8 mouse cellular contexts compared by ENCODE assay signal in genomic region chr14:60738434-60738938, GRCm38 (mm10). TPM values are rescaled to one million over a fixed set of nuclear protein-coding genes. Genes with fewer than 3 reads are reported as not detected.
DNase-seq lines count a peak whose midpoint lies in the region; ATAC-seq and TF ChIP-seq lines count a peak whose summit lies in the region.

No protein-coding gene starts in this region.

- H3K36me3 ChIP-seq in forebrain, embryonic 12.5 days (replicated peaks): peaks cover 14% of the 10 kb centered on the region
- no peaks in the 10 kb centered on the region for H3K36me3 ChIP-seq in forebrain, embryonic 11.5 days (ENCODE audit: control insufficient read depth, insufficient read depth, low read length)
- H3K36me3 ChIP-seq in MEL (ENCODE audit: control insufficient read depth in 1 of 2, insufficient read depth in 2 of 2, low read length in 2 of 2): peaks cover 0 to 18% of the 10 kb centered on the region in 2 experiments; a peak in 2 of 4 replicates
- H3K36me3 ChIP-seq in hindbrain, embryonic 15.5 days: no peaks in the 10 kb centered on the region

- TF ChIP-seq CTCF in MEL (IDR thresholded peaks at IDR 0.05 in 2 of 3, conservative IDR thresholded peaks at IDR 0.05 in 1 of 3; ENCODE audit: control insufficient read depth in 1 of 3, insufficient read depth in 1 of 3, low read depth in 2 of 3, low read length in 3 of 3, poor library complexity in 1 of 3, severe bottlenecking in 1 of 3): no peak

- peak overlapping the region; percentile 37; the same call in 1 of the 2 replicates for H3K27ac ChIP-seq in forebrain, embryonic 12.5 days
- H3K27ac ChIP-seq in forebrain, embryonic 11.5 days (ENCODE audit: low read depth, low read length): no peak overlapping the region
- H3K27ac ChIP-seq in MEL (ENCODE audit: control insufficient read depth, low read depth, low read length): peak overlapping the region; percentile 65
- peak overlapping the region; percentile 56; the same call in 1 of the 2 replicates for H3K27ac ChIP-seq in hindbrain, embryonic 15.5 days (replicated peaks)

- 70% methylated on average over 10 of the region's 10 CpGs for WGBS in forebrain, embryonic 12.5 days
- WGBS in forebrain, embryonic 11.5 days: 65% methylated on average over 10 of the region's 10 CpGs
- WGBS in hindbrain, embryonic 15.5 days: 60% methylated on average over 10 of the region's 10 CpGs

- no peak overlapping the region for H3K4me2 ChIP-seq in forebrain, embryonic 12.5 days
- H3K4me2 ChIP-seq in forebrain, embryonic 11.5 days (ENCODE audit: low read depth, low read length, severe bottlenecking): no peak overlapping the region
- H3K4me2 ChIP-seq in hindbrain, embryonic 15.5 days: no peak overlapping the region

- no peak for DNase-seq in forebrain, embryonic 11.5 days (ENCODE audit: low spot score)
- peak; percentile 56 for DNase-seq in MEL (ENCODE audit: low read depth, low spot score)
- DNase-seq in lung, postnatal 36 days: peak; percentile 71
- no peak for DNase-seq in cerebellum, adult 8-10 months
- DNase-seq in urinary bladder, adult 2 months (ENCODE audit: low spot score): no peak
- no peak for DNase-seq in left cerebral cortex, adult 8-10 months (ENCODE audit: low spot score in 2 of 2)

- H3K9me3 ChIP-seq in forebrain, embryonic 12.5 days: no peaks in the 10 kb centered on the region
- no peaks in the 10 kb centered on the region for H3K9me3 ChIP-seq in forebrain, embryonic 11.5 days (ENCODE audit: control insufficient read depth, low read length)
- no peaks in the 10 kb centered on the region for H3K9me3 ChIP-seq in MEL (replicated peaks; ENCODE audit: insufficient read depth, low read length)
- no peaks in the 10 kb centered on the region for H3K9me3 ChIP-seq in hindbrain, embryonic 15.5 days

- ATAC-seq in forebrain, embryonic 12.5 days (ENCODE audit: low FRiP score): no peak
- no peak for ATAC-seq in forebrain, embryonic 11.5 days (replicated peaks; ENCODE audit: low FRiP score)
- no peak for ATAC-seq in hindbrain, embryonic 15.5 days (ENCODE audit: low FRiP score, low read depth)

- TF ChIP-seq POLR2A in MEL (IDR thresholded peaks at IDR 0.05; ENCODE audit: control insufficient read depth in 1 of 2, insufficient read depth in 1 of 2, low read depth in 1 of 2, low read length in 2 of 2, poor library complexity in 1 of 2): no peak

- peak in 1 of 2 experiments; percentile 43; a peak in 1 of 4 replicates for TF ChIP-seq EP300 in MEL (IDR thresholded peaks at IDR 0.05; ENCODE audit: low read depth in 1 of 2, low read length in 2 of 2)

- TF ChIP-seq RAD21 in MEL (IDR thresholded peaks at IDR 0.05; ENCODE audit: low read depth, low read length): no peak

- H3K4me1 ChIP-seq in forebrain, embryonic 12.5 days: peaks cover 76% of the 10 kb centered on the region
- peaks cover 21% of the 10 kb centered on the region for H3K4me1 ChIP-seq in forebrain, embryonic 11.5 days (replicated peaks; ENCODE audit: control insufficient read depth, insufficient read depth, low read length)
- peaks cover 0 to 25% of the 10 kb centered on the region in 2 experiments; a peak in 3 of 4 replicates for H3K4me1 ChIP-seq in MEL (ENCODE audit: control insufficient read depth in 1 of 2, insufficient read depth in 2 of 2, low read length in 2 of 2)
- peaks cover 53% of the 10 kb centered on the region for H3K4me1 ChIP-seq in hindbrain, embryonic 15.5 days (replicated peaks)

- no peaks in the 10 kb centered on the region for H3K27me3 ChIP-seq in forebrain, embryonic 12.5 days
- no peaks in the 10 kb centered on the region for H3K27me3 ChIP-seq in forebrain, embryonic 11.5 days (ENCODE audit: control insufficient read depth, insufficient read depth, low read length)
- H3K27me3 ChIP-seq in MEL (ENCODE audit: control insufficient read depth in 1 of 2, insufficient read depth in 2 of 2, low read length in 2 of 2): no peaks in the 10 kb centered on the region
- no peaks in the 10 kb centered on the region for H3K27me3 ChIP-seq in hindbrain, embryonic 15.5 days

- no peak overlapping the region for H3K4me3 ChIP-seq in forebrain, embryonic 12.5 days (replicated peaks)
- H3K4me3 ChIP-seq in forebrain, embryonic 11.5 days (ENCODE audit: low read depth, low read length): no peak overlapping the region
- H3K4me3 ChIP-seq in MEL (ENCODE audit: control insufficient read depth in 1 of 2, insufficient read depth in 1 of 2, low read depth in 2 of 2, low read length in 2 of 2): peak overlapping the region in 1 of 2 experiments; percentile 45; a peak in 1 of 4 replicates
- H3K4me3 ChIP-seq in hindbrain, embryonic 15.5 days: no peak overlapping the region

- no peak overlapping the region for H3K9ac ChIP-seq in forebrain, embryonic 12.5 days
- H3K9ac ChIP-seq in forebrain, embryonic 11.5 days (ENCODE audit: low read length): no peak overlapping the region
- H3K9ac ChIP-seq in MEL (ENCODE audit: control insufficient read depth, low read depth, low read length, poor library complexity, severe bottlenecking): peak overlapping the region; percentile 54
- no peak overlapping the region for H3K9ac ChIP-seq in hindbrain, embryonic 15.5 days

- H3K79me2 ChIP-seq in MEL (ENCODE audit: control insufficient read depth, insufficient read depth, low read length, poor library complexity): no peaks in the 10 kb centered on the region

TF ChIP-seq in MEL, 35 proteins besides CTCF, POLR2A, EP300 and RAD21:
- TF ChIP-seq BHLHE40 (IDR thresholded peaks at IDR 0.05; ENCODE audit: borderline replicate concordance, low read depth, low read length) (no peak), TCF12 (IDR thresholded peaks at IDR 0.05; ENCODE audit: low read depth, low read length) (no peak), TAL1 (IDR thresholded peaks at IDR 0.05; ENCODE audit: low read length) (0 out of 2 replicates have a peak, but pooled peaks have one; percentile 5), CHD2 (IDR thresholded peaks at IDR 0.05; ENCODE audit: low read length) (no peak), NRF1 (IDR thresholded peaks at IDR 0.05; ENCODE audit: insufficient read depth, low read depth, low read length, poor library complexity, severe bottlenecking) (no peak), MYC (IDR thresholded peaks at IDR 0.05; ENCODE audit: low read depth, low read length) (no peak), ZKSCAN1 (IDR thresholded peaks at IDR 0.05; ENCODE audit: low read depth, low read length) (no peak), CHD1 (IDR thresholded peaks at IDR 0.05; ENCODE audit: low read depth, low read length) (no peak), MAFK (IDR thresholded peaks at IDR 0.05; ENCODE audit: borderline replicate concordance, low read depth, low read length) (no peak)

RNA-seq across cellular contexts. Expression of gene C1qtnf9, which starts 29.4 kb away (rescaled TPM):
- 0.23 and 0.37 TPM in 2 replicates for polyA plus RNA-seq in forebrain, embryonic 12.5 days (2016; fragmentation: Nextera tagmentation; extraction: Ambion mirVana)
- polyA plus RNA-seq in forebrain, embryonic 11.5 days (2014; fragmentation: Nextera tagmentation; extraction: Ambion mirVana): 0.19 TPM in 1 of 2 replicates, not detected in the other
- not detected in 2 replicates for total RNA-seq in MEL (2012; rRNA removed)
- polyA plus RNA-seq in MEL (2012; ENCODE audit: insufficient read depth in 1 of 2, insufficient read length in 2 of 2, low read depth in 1 of 2, low replicate concordance in 2 of 2, missing spikeins in 1 of 2): not detected
- polyA plus RNA-seq in hindbrain, embryonic 15.5 days (2015; fragmentation: Nextera tagmentation; extraction: Ambion mirVana): 0.08 and 0.22 TPM in 2 replicates
- 6.9 and 7.8 TPM in 2 replicates for polyA plus RNA-seq in urinary bladder, adult 2 months (2012; rRNA removed)
- under 1 TPM in 3 of 4 experiments, not detected in 1; 0.19 to 0.37 (median 0.34) TPM for total RNA-seq in left cerebral cortex, adult 8-10 months (2022)

RNA-seq across cellular contexts. Expression of gene Mipep, which starts 45.9 kb away (rescaled TPM):
- polyA plus RNA-seq in forebrain, embryonic 12.5 days (2016; fragmentation: Nextera tagmentation; extraction: Ambion mirVana): 22.9 and 23.3 TPM in 2 replicates
- polyA plus RNA-seq in forebrain, embryonic 11.5 days (2014; fragmentation: Nextera tagmentation; extraction: Ambion mirVana): 26.3 and 27.3 TPM in 2 replicates
- total RNA-seq in MEL (2012; rRNA removed): 19.1 and 21.1 TPM in 2 replicates
- polyA plus RNA-seq in MEL (2012; ENCODE audit: insufficient read depth in 1 of 2, insufficient read length in 2 of 2, low read depth in 1 of 2, low replicate concordance in 2 of 2, missing spikeins in 1 of 2): 10 to 100 TPM in 1 of 2 experiments, not detected in 1; 26.4 TPM
- polyA plus RNA-seq in hindbrain, embryonic 15.5 days (2015; fragmentation: Nextera tagmentation; extraction: Ambion mirVana): 18.6 and 20.2 TPM in 2 replicates
- polyA plus RNA-seq in urinary bladder, adult 2 months (2012; rRNA removed): 11.7 and 11.9 TPM in 2 replicates
- 10 to 100 TPM; 25.3 to 27.7 (median 26.0) TPM for total RNA-seq in left cerebral cortex, adult 8-10 months (2022)

Comparison
In these comparisons a context has a peak if more than half of its experiments do, and no peak if none do; other contexts are left out.
1. DNase-seq: peak in MEL (single experiment) and lung, postnatal 36 days (single experiment); none in forebrain, embryonic 11.5 days (single experiment), cerebellum, adult 8-10 months (single experiment), urinary bladder, adult 2 months (single experiment) and left cerebral cortex, adult 8-10 months (0 of 2).